Mouse (Mus musculus): Measurements from ENCODE around the gene Mmp2.
"Not testable (repeated sequence)": the region's sequence is repeated elsewhere in the genome, so short reads cannot be mapped to it uniquely, and the experiment has no call there.

Gene Mmp2

GRCm38 (mm10) chr8:92839161-92839560, 12.1 kb downstream of the Mmp2 start:
- no peak for DNase-seq

- DNase-seq, result no peak
These were observed 12.8 kb downstream of the Mmp2 start for GRCm38 (mm10) chr8:92839876-92840275.

- DNase-seq, result no peak
These were observed 19.6 kb downstream of the Mmp2 start for GRCm38 (mm10) chr8:92846684-92847083.

DNA sequence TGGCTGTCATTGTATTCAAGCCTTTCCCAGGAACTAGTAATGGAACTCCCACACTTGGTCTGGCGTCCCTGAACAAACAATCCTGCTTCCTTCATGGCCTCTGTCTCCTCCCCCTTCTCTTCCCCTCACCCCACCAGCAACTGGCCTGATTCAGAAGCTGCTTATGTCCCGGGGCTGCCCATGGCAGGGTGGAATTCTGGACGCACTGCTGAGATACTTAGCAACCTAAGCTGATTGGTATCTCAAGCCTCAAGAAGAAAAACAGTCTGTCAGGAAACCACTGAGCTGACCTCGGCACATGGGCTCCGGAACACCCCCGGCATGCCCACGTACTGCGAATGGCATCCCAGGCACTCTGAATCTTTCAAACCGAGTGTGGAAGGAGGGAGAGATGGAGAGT, 20.2 kb downstream of the Mmp2 start:
- DNase-seq, result no peak

- DNase-seq, result no peak
These were observed 22.2 kb downstream of the Mmp2 start for GRCm38 (mm10) chr8:92849261-92849660.

DNA sequence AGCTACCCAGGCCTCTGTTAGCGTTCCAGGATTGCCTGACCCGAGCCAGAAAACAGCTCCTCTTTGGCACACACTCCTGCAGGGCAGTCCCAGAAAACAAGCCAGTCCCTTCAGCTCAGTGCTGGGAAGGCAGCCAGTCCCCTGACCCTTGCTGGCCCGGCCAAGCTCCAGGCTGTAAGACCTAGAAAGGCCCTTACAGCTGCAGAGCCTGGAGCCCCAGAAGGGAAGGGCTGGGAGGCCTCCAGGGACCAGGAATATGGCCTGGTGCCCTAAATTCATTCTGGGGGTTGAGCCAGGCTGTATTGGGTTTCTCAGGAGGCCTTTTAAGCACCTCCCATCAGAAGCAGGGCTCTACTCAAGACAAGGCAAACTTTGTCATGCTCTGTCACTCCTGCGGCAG, 23.1 kb downstream of the Mmp2 start:
- DNase-seq, result peak; percentile 85

DNA sequence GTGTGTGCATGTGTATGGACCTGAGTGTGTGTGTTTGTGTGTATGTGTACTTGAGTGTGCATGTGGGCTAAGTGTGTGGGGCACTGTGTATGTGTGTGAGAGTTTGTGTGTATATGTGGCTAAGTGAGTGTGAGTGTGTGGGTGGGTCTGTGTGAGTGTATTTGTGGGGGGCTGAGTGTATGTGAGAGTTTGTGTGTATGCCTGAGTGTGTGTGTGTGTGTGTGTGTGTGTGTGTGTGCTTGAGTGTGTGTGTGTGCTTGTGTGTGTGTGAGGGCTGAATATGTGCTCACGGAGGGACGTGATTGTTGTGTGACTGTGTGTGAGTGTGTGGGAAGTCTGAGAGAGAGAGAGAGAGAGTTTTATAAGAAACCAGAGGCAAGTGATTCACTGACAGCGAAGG, 24.3 kb downstream of the Mmp2 start:
- DNase-seq, result no peak

DNA sequence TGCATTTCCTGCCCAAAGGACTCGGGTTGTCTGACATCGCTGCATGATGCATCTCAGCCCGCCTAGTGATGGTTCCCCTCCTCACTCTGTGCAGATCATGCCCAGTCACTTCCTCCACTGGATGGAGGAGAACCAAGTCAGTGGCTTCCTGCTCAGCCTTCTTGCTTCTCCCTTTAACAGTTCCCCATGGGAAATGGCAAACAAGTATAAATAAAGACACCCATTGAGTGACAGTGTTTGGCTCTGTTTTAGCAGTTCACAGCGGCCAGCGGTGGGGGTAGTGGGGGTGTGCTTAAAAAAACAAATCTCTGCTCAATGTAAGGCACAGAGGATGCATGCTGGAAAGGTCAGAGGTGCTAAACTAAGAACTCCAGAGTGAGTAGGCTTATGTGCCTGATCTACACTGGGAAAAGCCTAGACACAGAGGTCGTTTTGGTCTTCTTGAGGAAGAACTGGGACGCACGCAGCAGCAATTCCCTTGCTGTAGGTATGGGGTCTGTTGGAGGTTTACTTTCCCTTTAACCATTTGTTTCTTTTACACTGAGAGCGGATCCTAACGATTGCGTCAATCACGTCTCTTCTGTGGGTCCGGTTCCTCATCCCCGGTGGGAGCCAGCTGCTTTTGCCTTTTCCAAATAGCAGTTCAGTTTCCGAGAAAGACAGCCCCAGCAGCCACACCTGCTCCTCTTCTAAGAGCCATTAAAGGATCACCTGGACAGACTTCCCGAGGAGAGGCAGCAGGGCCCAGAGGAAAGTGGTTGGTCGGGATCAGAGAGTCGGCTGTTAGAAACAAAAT, 26.3 kb downstream of the Mmp2 start:
- DNase-seq, result no peak

DNA sequence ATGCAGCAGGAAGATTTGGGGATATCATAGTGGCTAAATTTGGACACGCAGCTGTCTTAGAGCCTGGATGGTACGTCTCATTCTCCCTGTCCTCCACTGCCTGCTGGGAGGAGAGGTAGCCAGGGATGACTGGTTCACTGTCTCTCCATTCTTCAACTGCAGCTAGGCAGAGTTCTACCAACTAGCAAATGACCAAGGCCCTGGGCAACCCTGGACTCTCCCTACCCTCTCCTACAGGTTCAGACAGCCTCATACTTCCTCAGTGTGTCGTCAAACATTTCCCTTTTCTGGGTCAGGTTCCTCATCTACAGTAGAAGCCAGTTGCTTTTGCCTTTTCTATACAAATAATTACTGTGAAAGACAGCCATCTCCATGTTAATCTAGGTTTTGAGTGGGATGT, 27.6 kb downstream of the Mmp2 start:
- DNase-seq, result no peak

GRCm38 (mm10) chr8:92855171-92855894, 28.2 kb downstream of the Mmp2 start, which contains the start of gene Lpcat2:
Lpcat2 (plus strand) TSS chr8:92855339.
- peak; percentile 85 for DNase-seq

- DNase-seq, result no peak
These were observed 29.3 kb downstream of the Mmp2 start for GRCm38 (mm10) chr8:92856273-92856986.

DNA sequence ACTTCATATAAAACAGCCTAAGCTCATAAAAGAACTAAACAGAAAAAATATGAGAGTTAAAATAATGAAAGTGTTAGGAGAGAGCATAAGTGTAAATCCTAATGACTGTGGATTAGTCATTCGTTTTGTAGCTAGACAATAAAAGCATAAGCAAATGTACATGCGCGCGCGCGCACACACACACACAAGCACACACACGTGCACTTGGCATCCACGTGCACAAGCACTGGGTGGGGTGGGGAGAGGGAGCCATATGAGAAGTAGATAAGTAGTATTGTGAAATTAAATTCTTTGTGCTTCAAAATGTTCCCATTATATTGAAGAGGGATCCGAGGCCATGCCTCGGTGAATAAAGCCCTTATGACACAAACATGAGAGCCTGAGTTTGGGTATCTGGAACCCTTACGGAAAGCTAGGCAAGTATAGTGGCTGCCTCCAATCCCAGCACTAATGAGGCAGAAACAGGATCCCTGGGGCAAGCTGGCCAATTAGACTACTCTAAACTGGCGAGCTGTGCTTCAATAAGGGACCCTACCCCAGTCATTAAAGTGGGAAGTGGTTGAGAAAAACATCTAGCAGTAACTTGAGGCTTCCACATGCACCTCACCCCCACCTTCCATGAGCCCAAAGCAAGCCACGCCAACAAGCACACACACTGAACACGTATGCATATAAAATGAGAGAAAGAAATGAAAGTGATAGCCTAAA, 31.5 kb downstream of the Mmp2 start:
- DNase-seq, result no peak

GRCm38 (mm10) chr8:92861977-92862376, 34.9 kb downstream of the Mmp2 start:
- no peak for DNase-seq

- DNase-seq, result no peak
These were observed 43.2 kb downstream of the Mmp2 start for GRCm38 (mm10) chr8:92870281-92870680.

DNA sequence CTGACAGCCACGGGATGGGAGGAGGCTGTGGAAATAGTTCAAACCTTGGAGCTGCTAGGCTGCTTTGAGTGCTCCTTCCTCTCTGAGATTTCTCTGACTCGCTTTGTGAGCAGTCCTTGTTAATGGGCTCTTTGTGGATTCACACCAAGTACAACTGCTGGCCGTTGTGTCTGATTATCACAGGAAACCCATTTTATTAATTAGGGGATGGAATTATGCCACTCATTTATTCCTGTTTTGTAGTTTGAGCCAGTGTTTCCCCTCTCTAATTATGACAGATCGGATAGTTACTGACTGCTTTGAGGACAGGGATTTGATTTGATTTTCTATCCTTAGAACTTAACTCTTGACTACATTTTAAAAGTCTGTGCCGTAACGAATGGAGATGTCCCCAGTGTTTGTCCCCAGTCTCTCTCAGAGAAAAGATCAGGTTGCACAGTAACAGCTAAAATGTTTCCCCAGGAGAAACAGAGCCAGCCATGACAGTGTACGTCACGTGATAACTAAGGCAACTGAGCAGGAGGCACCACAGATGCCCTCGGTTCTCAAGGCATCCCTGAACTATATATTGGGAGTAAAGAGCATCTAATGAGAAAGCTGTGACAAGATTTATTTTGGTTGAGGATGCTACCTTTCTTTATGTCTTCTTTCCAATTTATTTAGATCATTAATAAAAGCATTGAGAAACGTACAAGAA, 45.1 kb downstream of the Mmp2 start:
- no peak for DNase-seq

DNA sequence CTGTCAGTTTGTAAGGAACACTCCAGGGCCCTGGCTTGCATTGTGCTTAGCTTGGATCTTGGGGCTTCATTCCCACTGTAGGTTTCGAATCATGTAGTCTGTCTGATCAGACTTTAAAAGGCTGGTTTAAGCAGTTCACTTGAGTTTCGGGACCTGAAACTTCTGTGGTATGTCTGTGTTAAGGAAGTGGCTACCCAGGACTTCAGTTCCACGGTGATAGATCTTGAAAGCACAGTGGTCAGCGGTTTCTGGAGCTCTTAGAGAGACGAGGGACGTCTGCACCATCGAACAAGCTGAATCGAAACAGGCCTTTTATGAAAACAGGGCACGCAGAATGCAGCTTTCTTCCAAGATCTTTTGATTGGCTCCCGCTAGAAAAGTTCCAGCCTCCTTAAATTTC, 48.7 kb downstream of the Mmp2 start:
- no peak for DNase-seq

- no peak for DNase-seq
These were observed 54.2 kb downstream of the Mmp2 start for GRCm38 (mm10) chr8:92881247-92881646.

DNA sequence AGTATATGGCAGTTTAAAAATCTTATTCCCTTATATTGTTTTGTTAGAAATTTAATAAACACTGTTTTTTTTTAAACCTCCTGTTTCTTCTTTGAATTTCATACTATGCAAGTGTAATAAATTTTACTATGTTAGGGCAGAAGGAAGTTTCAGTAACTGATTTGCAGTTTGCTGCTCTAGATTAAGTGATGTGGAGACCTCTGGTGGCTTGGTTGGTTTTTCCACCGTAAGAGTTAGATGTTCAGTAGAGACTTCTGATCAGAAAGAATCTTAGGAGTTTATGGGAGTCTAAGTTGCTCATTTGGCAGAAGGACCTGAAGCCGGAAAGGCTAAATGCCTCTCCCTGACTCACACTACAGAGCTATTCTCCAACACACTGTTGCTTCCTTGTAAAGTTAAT, 56.7 kb downstream of the Mmp2 start:
- DNase-seq, result no peak

DNA sequence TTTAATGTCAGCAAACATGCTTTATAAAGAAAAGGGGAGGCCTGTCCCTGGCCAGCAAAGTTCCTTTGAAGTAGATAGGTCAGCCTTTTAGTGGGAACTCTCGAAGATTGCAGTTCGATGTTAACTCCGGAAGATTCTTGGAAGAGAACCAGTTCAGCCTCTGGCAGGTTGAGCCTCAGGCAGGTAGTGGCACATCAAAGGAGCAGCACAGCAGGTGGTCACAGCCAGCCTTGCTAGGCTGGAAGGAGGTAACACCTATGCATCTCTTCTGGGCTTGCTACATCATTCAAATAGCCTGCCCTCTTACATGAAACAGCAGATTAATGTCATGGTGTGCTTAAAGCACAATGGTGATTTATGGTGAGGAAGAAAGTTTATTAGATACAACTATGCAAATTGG, 65.1 kb downstream of the Mmp2 start:
- DNase-seq, result not testable (repeated sequence)

DNA sequence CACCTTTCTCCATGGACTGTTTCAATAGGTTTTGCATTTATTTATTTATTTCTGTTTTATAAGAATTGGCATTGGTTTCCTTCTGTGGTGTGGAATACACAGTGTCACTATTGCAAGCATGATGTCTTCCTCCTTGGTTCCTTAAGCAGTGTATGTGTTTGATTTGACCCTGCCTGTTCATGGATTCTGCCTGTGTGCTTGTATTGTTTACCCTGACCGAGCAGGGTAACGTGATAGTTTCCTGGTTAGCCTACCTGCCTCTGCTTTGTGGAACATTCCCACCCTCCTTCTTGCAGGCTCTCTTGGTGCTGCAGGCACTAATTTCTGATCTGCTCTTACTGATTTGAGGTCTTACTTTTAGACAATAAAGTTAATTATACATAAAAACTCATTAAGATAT, 66.8 kb downstream of the Mmp2 start:
- DNase-seq, result no peak

GRCm38 (mm10) chr8:92895053-92895452, 68.0 kb downstream of the Mmp2 start:
- no peak for DNase-seq

DNA sequence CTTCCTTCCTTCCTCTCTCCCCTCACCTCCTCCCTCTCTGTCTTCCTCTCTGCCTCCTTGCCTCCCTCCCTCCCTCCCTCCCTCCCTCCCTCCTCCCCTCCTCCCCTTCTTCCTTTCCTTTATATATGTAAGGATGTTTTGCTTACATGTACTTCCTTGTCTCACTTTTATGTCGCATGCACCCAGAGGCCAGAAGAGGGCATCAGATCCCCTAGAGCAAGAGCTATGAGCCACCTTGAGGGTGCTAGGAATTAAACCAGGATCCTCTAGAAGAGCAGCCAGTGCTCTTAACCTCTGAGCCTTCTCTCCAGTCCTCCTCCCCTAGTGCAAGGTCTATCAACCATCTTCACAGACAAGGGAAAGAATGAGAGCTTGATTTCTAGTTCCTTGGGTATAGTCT, 69.0 kb downstream of the Mmp2 start:
- DNase-seq, result no peak
